Mouse (Mus musculus) heart, adult 8-10 months (tissue): Measurements from ENCODE around the gene Chd2. TPM values are rescaled to one million over a fixed set of nuclear protein-coding genes. Genes with fewer than 3 reads are reported as not detected.

ENCODE experiments used
- DNase-seq: peaks from one replicate; pipeline ENCODE4 v3.0.0; 2022; ENCODE audit warnings: low spot score
- total RNA-seq, 4 experiments: library from RNA; stranded (reverse); gene quantifications; 2 replicates each; pipeline ENCODE4 v1.2.4; 2022

Gene Chd2
- total RNA-seq, 4 experiments from 2014 or later, result 37.2 to 45.8 (median 39.8) TPM

GRCm38 (mm10) chr7:73452187-73452808, 89.3 kb downstream of the Chd2 start:
- DNase-seq, result no peak

- DNase-seq, result no peak
Measured at GRCm38 (mm10) chr7:73451594-73451993, 90.0 kb downstream of the Chd2 start.

GRCm38 (mm10) chr7:73442246-73442645, 99.4 kb downstream of the Chd2 start:
- DNase-seq, result no peak

GRCm38 (mm10) chr7:73441802-73442201, 99.8 kb downstream of the Chd2 start:
- DNase-seq, result no peak

GRCm38 (mm10) chr7:73435685-73436084, 105.9 kb downstream of the Chd2 start:
- no peak for DNase-seq

- DNase-seq, result no peak
Measured at GRCm38 (mm10) chr7:73434336-73434677, 107.3 kb downstream of the Chd2 start.

GRCm38 (mm10) chr7:73433637-73434335, 107.8 kb downstream of the Chd2 start:
- no peak for DNase-seq

- DNase-seq, result no peak
Measured at GRCm38 (mm10) chr7:73428525-73428924, 113.1 kb downstream of the Chd2 start.

- no peak for DNase-seq
Measured at GRCm38 (mm10) chr7:73427794-73428193, 113.8 kb downstream of the Chd2 start.

- DNase-seq, result no peak
Measured at GRCm38 (mm10) chr7:73426752-73427386, 114.8 kb downstream of the Chd2 start.

- DNase-seq, result peak; percentile 33
Measured at GRCm38 (mm10) chr7:73426235-73426634, 115.4 kb downstream of the Chd2 start.

GRCm38 (mm10) chr7:73425451-73425850, 116.2 kb downstream of the Chd2 start:
- no peak for DNase-seq

- DNase-seq, result peak; percentile 34
Measured at GRCm38 (mm10) chr7:73424705-73425104, 116.9 kb downstream of the Chd2 start.

- DNase-seq, result no peak
Measured at GRCm38 (mm10) chr7:73424243-73424642, 117.4 kb downstream of the Chd2 start.

GRCm38 (mm10) chr7:73423236-73423635, 118.4 kb downstream of the Chd2 start:
- DNase-seq, result no peak

- peak; percentile 77 for DNase-seq
Measured at GRCm38 (mm10) chr7:73422223-73423113, 119.2 kb downstream of the Chd2 start.

- DNase-seq, result no peak
Measured at GRCm38 (mm10) chr7:73421278-73422015, 120.2 kb downstream of the Chd2 start.

- no peak for DNase-seq
Measured at GRCm38 (mm10) chr7:73420827-73421226, 120.8 kb downstream of the Chd2 start.

- no peak for DNase-seq
Measured at GRCm38 (mm10) chr7:73419375-73419774, 122.3 kb downstream of the Chd2 start.

GRCm38 (mm10) chr7:73414192-73414591, 127.4 kb downstream of the Chd2 start:
- no peak for DNase-seq

- DNase-seq, result no peak
Measured at GRCm38 (mm10) chr7:73412419-73412818, 129.2 kb downstream of the Chd2 start.
